Mouse (Mus musculus): ENCODE data around the gene Naaladl2.

The Naaladl2 gene

GRCm38 (mm10) chr3:24690162-24690915 lies 453.7 kb downstream of the Naaladl2 start:
- DNase-seq (ENCODE audit: low read depth, low spot score), result peak; percentile 28

- peak; percentile 12 for DNase-seq (ENCODE audit: low read depth, low spot score)
Measured at GRCm38 (mm10) chr3:24670500-24670899, 473.6 kb downstream of the Naaladl2 start.

DNA sequence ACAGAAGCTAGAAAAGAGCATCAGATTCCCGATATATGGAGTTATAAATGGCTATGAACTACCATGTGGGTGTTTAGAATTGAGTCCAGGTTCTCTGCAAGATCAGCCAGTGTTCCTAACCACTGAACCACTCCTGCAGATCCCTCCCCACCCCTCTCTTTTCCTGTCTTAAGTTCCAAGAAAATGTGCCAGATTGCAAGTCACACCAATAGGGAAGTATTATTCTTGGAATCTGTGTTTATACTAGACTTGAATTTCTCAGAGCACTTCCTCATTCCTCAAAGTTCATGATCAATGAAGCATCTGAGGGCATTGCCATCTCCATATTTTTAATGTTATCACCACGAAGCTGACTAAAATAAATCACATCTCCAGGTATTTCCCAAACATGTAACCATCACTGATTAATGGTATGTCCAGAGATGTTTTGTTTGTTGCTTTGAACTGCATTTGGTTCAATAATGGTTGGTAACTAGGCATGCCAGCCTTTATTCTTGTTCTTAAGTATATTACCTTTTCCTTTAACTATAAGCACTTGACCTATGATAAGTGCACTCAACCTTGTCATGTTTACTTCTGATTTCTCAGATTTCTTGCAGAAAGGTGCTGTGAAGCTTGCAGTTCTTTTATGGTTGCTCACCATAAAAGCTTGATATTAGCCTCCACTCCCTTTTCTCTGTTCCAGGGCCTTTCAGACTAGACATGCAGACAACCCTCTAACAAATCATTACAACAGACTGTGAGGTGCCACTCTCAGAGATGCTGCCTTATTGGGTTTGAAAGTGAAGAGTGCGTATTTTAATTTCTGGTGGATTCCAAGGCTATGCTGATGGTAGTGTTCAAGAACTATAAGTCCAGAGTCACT lies 475.8 kb downstream of the Naaladl2 start:
- DNase-seq (ENCODE audit: low read depth, low spot score), result no peak

DNA sequence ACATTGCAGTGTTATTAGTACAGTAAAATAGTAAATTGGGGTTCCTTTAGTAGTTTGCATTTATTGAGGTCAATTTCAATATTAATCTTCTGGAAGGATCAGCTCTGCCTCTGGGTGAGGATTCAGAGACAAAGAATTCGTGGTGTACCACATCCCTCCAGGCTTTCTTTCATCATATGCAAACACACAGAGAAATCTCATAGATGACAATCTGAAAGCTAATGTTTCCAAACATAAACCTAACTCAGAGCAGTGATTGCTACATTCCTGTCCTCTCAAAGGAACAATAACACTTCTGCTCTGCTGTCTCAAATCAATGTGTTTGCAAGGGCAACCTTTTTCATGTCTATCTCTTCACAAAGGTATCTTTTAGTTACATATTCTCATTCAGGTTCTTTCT lies 478.7 kb downstream of the Naaladl2 start:
- no peak for DNase-seq (ENCODE audit: low read depth, low spot score)

- DNase-seq (ENCODE audit: low read depth, low spot score), result no peak
Measured at GRCm38 (mm10) chr3:24663749-24664148, 480.3 kb downstream of the Naaladl2 start.

- DNase-seq (ENCODE audit: low read depth, low spot score), result no peak
Measured at GRCm38 (mm10) chr3:24630032-24630431, 514.0 kb downstream of the Naaladl2 start.

GRCm38 (mm10) chr3:24605485-24605884 lies 538.6 kb downstream of the Naaladl2 start:
- DNase-seq (ENCODE audit: low read depth, low spot score), result peak; percentile 47

DNA sequence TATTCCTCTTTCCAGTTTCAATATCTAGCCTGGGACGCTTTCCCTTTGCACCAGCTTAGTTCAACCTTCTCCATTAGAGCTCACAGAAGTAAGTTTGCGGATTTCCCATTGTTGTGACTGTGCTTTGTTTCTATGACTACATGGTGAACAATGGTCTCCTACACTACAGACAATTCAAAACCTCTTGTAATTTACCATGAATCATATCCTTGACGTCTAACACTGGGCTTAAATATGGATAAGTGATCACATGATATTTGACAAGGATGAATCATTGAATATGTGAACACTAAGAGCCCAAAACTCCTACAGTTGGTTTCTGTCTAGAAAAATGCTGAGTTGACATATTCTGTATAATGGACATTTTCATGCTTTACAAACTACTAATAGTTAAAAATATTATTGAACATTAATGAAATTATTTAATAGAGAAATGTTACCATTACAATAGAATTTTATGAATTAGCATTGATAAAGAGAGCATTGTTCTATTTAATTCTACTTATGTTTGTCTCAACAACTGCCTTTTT lies 539.2 kb downstream of the Naaladl2 start:
- no peak for DNase-seq (ENCODE audit: low read depth, low spot score)

- peak; percentile 71 for DNase-seq (ENCODE audit: low read depth, low spot score)
Measured at GRCm38 (mm10) chr3:24595447-24595846, 548.6 kb downstream of the Naaladl2 start.

- DNase-seq (ENCODE audit: low read depth, low spot score), result no peak
Measured at GRCm38 (mm10) chr3:24556617-24557016, 587.4 kb downstream of the Naaladl2 start.

DNA sequence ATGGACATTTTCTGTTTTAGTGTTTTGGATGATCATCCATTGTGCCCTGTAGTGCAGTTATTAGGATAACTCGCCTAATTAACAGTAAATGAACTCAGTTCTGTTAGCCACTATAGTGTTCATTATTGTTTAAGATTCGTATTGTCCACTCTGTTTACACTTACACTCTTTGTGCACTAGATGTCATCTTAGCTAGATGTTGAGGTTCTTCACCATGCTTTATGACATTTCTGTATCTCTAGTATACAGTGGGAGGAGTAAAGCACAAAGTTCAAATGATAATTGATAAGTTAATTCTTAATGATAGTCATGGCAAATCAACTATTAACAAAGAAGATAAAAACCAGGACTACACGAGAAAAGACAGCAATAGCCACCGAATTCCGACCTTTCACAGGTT lies 590.4 kb downstream of the Naaladl2 start:
- no peak for DNase-seq (ENCODE audit: low read depth, low spot score)

GRCm38 (mm10) chr3:24552631-24553030 lies 591.4 kb downstream of the Naaladl2 start:
- peak; percentile 39 for DNase-seq (ENCODE audit: low read depth, low spot score)

GRCm38 (mm10) chr3:24533775-24534458 lies 610.1 kb downstream of the Naaladl2 start:
- DNase-seq (ENCODE audit: low read depth, low spot score), result no peak

DNA sequence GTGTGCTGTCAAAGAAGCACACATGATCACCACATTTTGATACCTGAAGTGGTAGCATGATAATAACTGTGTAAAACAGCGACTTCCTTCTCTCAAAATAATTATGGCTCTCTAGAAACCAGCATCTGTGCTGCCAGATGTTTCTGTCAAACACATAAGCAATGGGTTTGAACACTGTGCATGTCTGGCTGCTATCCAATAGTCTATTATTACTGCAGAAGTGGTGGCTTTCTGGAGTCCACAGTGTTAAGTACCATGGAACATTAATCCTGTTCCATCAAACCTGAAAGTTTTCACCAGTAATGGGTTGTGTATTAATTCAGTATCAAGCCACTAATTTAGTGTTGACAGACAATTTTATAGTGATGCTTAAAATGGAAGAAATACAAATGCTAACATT lies 629.1 kb downstream of the Naaladl2 start:
- peak; percentile 27 for DNase-seq (ENCODE audit: low read depth, low spot score)

DNA sequence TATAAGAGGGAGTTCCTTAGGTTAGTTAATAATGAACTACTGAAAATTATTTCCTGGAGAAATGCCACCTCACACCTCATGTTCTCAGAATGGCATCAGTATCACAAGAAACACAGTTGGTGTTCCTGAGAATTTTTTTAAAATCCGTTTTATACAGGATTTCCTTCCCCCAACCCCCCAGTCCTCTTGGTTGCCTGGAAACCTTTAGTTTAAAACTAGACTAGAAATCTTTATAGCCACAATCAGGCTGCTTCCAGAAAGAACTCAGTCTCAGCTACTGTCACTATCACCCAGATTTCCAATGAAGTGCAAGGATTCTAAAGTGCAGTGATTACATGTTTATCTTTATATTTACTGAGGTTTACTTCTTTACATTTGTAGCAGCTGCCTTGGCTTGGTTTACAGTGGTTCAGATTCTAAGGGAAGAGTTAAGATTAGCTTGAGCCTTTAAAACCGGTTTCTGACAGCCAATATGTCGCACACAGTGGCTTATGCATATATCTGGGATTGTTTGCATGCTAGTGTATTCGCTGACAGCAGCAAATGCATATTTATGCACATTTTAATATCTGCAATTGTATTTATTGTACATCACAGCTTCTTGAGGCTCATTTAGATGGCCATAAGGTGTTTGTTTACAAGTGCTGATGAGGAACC lies 657.5 kb downstream of the Naaladl2 start:
- DNase-seq (ENCODE audit: low read depth, low spot score), result peak; percentile 61

GRCm38 (mm10) chr3:24463941-24464340 lies 680.1 kb downstream of the Naaladl2 start:
- peak; percentile 82 for DNase-seq (ENCODE audit: low read depth, low spot score)

- peak; percentile 74 for DNase-seq (ENCODE audit: low read depth, low spot score)
Measured at GRCm38 (mm10) chr3:24440621-24441020, 703.4 kb downstream of the Naaladl2 start.

DNA sequence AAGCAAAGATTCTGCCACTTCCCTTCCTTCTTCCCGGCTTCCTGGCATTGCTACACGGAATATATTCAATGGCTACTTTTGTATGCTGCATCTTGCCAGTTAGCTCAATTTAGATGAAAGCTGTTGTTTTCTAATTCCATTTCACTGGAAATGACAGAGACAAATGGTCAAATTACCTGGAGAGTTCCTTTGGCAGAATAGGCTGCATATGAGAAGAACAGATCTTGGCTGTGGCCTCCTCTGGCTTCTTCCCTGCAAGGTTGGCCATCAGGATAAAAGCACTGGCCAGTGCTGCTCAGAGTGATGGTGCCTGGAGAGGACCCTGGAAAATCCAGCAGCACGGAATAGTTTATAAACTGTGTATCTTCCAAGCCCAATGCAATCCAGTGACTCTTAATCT lies 711.3 kb downstream of the Naaladl2 start:
- DNase-seq (ENCODE audit: low read depth, low spot score), result peak; percentile 62

GRCm38 (mm10) chr3:24391737-24392136 lies 752.3 kb downstream of the Naaladl2 start:
- DNase-seq (ENCODE audit: low read depth, low spot score), result no peak

GRCm38 (mm10) chr3:24391311-24391710 lies 752.8 kb downstream of the Naaladl2 start:
- no peak for DNase-seq (ENCODE audit: low read depth, low spot score)

- DNase-seq (ENCODE audit: low read depth, low spot score), result peak; percentile 23
Measured at GRCm38 (mm10) chr3:24355010-24355409, 789.1 kb downstream of the Naaladl2 start.

All from brain, adult 2 months (tissue).